Mouse (Mus musculus) heart, adult 11 months (tissue): ENCODE measurements around the gene Suco.

Source experiments
- DNase-seq: peaks from one replicate; pipeline ENCODE4 v3.0.0; 2022

Gene Suco

DNA sequence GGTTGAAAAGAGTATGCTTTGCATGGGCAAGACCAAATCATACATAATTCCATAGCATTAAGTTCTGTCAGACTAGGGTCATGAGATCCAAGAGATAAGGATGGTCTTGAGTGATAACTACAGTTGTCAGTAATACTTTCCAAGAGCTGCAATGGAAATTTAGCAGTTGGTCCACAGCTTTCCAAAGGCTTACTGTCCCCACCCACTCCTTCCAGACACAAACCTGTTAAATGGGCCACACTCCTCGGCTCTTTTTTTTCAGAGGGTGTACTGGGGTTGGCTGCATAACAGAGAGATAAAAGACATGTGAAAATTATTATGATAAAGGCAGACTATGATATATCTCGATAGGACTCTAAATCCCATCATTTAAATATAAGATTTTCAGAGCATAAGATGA lies 93.8 kb downstream of the Suco start:
- DNase-seq, result no peak

DNA sequence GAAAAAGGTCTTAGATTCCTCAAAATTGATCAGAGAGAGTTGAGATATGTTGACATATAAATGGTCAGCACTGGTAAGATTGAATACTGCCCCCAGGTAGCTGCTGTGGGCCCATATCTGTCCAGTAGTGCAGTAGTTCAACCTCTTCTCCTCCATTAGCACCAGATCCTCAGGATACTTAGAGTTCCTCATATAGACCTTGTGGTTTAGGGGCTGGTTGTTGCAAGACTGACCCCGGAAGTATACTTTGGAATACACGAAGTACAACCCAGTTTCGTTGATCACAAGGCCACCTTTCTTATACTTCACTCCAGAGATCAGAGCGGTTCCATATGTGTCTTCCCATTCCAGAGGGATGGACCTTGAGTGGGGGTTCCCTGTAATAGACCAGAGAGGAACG lies 94.9 kb downstream of the Suco start:
- DNase-seq, result no peak

DNA sequence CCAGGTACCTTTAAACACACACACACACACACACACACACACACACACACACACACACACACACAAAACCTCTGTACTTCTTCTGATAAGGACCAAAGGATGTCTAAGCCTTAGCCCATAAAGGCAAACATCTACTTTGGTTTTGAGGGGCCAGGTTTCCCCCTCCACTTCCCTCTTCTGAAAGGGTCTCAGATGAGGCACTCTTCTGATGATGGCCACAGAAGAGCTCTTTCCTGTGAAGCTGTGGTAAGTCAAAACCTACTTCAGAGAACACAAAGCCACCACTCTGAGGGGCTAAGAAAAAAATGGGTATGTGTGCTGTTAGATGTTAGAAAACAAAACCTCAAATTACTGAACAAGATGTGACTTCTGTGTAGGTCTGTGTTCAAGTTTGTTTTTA lies 97.4 kb downstream of the Suco start:
- no peak for DNase-seq

DNA sequence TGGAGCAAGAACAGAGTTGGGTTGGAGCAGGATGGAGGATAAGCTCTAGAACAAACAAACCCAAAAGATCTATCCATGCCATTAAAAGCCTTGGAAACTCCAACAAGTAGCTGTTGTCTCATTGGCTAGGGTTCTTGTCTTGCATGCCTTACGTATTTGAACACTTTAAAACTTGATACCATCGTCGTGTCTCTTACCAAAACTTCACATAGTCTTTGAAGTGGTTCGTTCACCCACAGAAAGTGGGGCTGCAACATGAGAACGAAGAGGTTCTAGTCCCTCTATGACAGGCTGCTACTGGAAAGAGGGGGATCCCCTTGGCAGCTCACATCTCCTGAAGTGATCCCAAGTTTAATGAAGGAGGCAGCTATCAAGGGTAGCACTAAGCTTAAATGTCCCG lies 101.3 kb downstream of the Suco start:
- no peak for DNase-seq

DNA sequence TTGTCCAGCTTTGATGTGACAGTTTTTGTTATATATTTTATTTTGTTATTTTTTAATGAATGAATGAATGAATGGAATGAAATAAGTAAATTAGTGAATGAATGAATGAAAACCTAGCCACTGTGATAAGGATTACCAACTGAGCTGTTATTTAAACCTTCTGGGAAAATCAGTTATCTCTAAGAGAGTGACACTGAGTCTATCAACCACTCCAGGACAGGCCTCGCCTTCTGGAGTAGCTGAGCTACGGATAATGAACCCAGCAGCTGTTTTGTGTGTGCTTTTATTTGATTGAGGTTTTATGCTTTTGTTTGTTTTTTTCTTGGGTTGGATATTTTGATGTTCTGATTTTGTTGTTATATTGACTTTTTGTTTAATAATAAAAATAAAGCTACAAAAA lies 105.2 kb downstream of the Suco start:
- DNase-seq, result no peak

DNA sequence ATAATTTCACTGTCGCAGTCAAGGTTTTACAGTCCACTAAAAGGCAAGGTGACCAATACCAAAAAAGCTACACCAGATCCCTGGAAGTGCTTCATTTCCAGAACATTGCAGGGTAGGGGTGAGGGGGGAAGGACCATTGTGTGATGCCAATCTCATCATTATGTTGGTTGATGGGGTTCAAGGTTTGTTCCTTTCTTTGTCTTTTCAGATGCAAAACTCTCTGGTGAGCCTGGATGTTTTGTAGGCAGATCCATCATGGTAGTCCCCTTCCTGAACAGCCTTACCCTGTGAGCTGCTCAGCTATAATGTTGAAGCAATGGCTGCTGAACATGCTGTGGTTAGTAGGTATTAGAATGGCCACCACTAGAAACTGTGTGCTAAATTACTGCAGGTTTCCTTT lies 107.2 kb downstream of the Suco start:
- no peak for DNase-seq

DNA sequence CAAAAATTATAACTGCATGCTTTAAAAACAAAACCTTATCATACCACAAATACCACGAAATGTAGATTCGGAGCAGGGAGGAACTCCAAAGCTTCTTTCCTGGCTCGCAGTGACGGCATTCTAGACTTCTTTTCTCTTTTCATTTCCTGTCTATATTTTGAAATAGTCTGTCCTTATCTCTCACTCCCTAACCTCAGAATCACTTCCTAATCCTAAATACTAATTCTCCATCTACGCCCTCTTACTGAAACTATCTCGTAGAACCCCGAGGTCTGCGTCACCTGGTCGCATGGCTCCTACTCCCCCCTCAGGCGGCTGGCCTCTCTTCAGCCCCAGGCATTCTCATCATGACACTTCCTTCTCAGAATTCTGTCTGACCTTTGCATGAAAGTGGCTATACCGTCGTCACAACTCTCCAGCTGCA lies 109.4 kb downstream of the Suco start:
- DNase-seq, result no peak

DNA sequence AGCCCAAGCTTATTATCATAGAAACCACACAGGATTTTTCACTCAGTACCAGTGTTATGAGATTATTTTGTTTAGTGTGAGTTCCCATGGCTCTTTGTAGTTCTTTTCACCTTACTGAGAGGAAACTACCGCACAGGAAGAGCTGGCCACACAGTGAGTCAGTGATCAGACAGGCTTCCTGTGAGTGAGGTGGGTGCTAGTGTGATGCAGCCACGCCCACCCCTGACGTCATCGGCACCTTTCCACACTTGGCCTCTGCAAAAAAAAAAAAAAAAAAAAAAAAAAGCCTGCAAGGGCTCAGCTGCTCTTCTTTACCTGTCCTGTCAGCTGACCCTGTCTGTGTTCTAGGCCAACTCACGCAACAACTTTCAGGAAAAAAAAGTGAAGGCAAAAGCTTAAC lies 109.8 kb downstream of the Suco start:
- peak; percentile 92 for DNase-seq
